9 mouse cellular contexts compared by ENCODE assay signal in genomic region chr3:149547045-149547444, GRCm38 (mm10).
DNase-seq lines count a peak whose midpoint lies in the region; ATAC-seq and TF ChIP-seq lines count a peak whose summit lies in the region.
"Had no signal": no experiment of that assay in that cellular context is flagged by ENCODE, and none has a peak within 500 bp of the region (broad histone marks: within the 10 kb centered on the region; RNA-seq: fewer than 3 reads in every experiment).

No protein-coding gene starts in this region.

- 70% methylated on average over 6 of the region's 6 CpGs for WGBS in liver, adult 2 months
- WGBS in liver, embryonic 12.5 days (ENCODE audit: insufficient replicate concordance) = 45% methylated on average over 6 of the region's 6 CpGs
- WGBS in forebrain, embryonic 12.5 days = 75% methylated on average over 6 of the region's 6 CpGs

- H3K9ac ChIP-seq in liver, adult 2 months (ENCODE audit: low read depth, low read length) = no peak overlapping the region
- H3K9ac ChIP-seq in liver, embryonic 12.5 days = no peak overlapping the region
- no peak overlapping the region for H3K9ac ChIP-seq in forebrain, embryonic 12.5 days
- H3K9ac ChIP-seq: limb, embryonic 15.5 days had no signal

- no peaks in the 10 kb centered on the region for H3K79me2 ChIP-seq in liver, adult 2 months (ENCODE audit: control insufficient read depth, insufficient read depth, low read length)

- peak; percentile 56 for DNase-seq in liver, adult 2 months (ENCODE audit: extremely low read depth, low read depth, low spot score)
- DNase-seq in WW6 (ENCODE audit: low read depth, low spot score) = peak; percentile 5
- peak; percentile 18 for DNase-seq in induced T-regulatory cell, adult 2 months (ENCODE audit: low read depth)
- peak; percentile 42 for DNase-seq in thymus, postnatal 14 days
- DNase-seq in right cerebral cortex, postnatal 25 days = no peak

- H3K9me3 ChIP-seq in liver, embryonic 12.5 days (replicated peaks) = no peaks in the 10 kb centered on the region
- no peaks in the 10 kb centered on the region for H3K9me3 ChIP-seq in forebrain, embryonic 12.5 days
- H3K9me3 ChIP-seq: limb, embryonic 15.5 days had no signal

- no peaks in the 10 kb centered on the region for H3K36me3 ChIP-seq in liver, adult 2 months (ENCODE audit: control insufficient read depth, insufficient read depth, low read length)
- no peaks in the 10 kb centered on the region for H3K36me3 ChIP-seq in liver, embryonic 12.5 days
- H3K36me3 ChIP-seq in forebrain, embryonic 12.5 days (replicated peaks) = no peaks in the 10 kb centered on the region
- H3K36me3 ChIP-seq: limb, embryonic 15.5 days had no signal

- TF ChIP-seq CTCF in liver, adult 2 months (IDR thresholded peaks at IDR 0.05; ENCODE audit: low read depth, low read length) = 0 out of 2 replicates have a peak, but pooled peaks have one; percentile 13

- no peak overlapping the region for H3K4me3 ChIP-seq in liver, adult 2 months (ENCODE audit: insufficient read depth, low read depth, low read length)
- H3K4me3 ChIP-seq in liver, embryonic 12.5 days = no peak overlapping the region
- no peak overlapping the region for H3K4me3 ChIP-seq in forebrain, embryonic 12.5 days (replicated peaks)
- H3K4me3 ChIP-seq: limb, embryonic 15.5 days had no signal

- H3K4me2 ChIP-seq in liver, embryonic 12.5 days = no peak overlapping the region
- no peak overlapping the region for H3K4me2 ChIP-seq in forebrain, embryonic 12.5 days
- H3K4me2 ChIP-seq: limb, embryonic 15.5 days had no signal

- H3K4me1 ChIP-seq in liver, adult 2 months (ENCODE audit: control insufficient read depth, insufficient read depth, low read length) = peaks cover 2% of the 10 kb centered on the region; the same call in 1 of the 2 replicates
- no peaks in the 10 kb centered on the region for H3K4me1 ChIP-seq in liver, embryonic 12.5 days
- no peaks in the 10 kb centered on the region for H3K4me1 ChIP-seq in forebrain, embryonic 12.5 days
- H3K4me1 ChIP-seq: limb, embryonic 15.5 days had no signal

- no peak for ATAC-seq in liver, embryonic 12.5 days
- ATAC-seq in forebrain, embryonic 12.5 days (ENCODE audit: low FRiP score) = no peak
- ATAC-seq: inflammation-experienced regulatory T-cells, adult 6 months had no signal

- H3K27me3 ChIP-seq in liver, adult 2 months (ENCODE audit: control insufficient read depth, insufficient read depth, low read length) = no peaks in the 10 kb centered on the region
- no peaks in the 10 kb centered on the region for H3K27me3 ChIP-seq in liver, embryonic 12.5 days (replicated peaks)
- H3K27me3 ChIP-seq in forebrain, embryonic 12.5 days = no peaks in the 10 kb centered on the region
- H3K27me3 ChIP-seq: limb, embryonic 15.5 days had no signal

- H3K27ac ChIP-seq in liver, adult 2 months (replicated peaks; ENCODE audit: insufficient read depth, low read depth, low read length) = no peak overlapping the region
- H3K27ac ChIP-seq in liver, embryonic 12.5 days = no peak overlapping the region
- no peak overlapping the region for H3K27ac ChIP-seq in forebrain, embryonic 12.5 days
- H3K27ac ChIP-seq: limb, embryonic 15.5 days had no signal

- TF ChIP-seq POLR2A in liver, adult 2 months (IDR thresholded peaks at IDR 0.05; ENCODE audit: extremely low read depth, insufficient read depth, low read length) = no peak
